In the genomic region with DNA sequence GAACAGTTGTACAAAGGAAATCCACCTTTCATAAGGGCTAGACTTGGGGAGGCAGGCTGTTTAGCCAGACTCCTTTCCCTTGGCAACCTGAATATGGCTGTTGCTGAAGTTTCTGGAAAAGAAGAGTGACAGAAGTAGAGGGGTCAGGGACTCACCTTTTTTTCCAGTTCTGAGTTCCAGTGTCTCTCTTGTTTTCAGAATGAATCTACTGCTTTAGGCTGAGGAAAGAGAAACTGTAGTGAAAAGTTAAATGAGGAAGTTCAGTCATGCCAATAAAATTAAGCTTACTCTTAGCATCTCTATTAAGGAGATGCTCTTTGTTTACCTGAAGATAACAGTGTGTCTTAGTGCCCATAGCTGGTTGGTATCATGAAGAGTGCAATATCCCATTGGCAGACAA, we compare ENCODE assay signal across 19 mouse cellular contexts.
"Had no signal": no experiment of that assay in that cellular context is flagged by ENCODE, and none has a peak within 500 bp of the region (broad histone marks: within the 10 kb centered on the region; RNA-seq: fewer than 3 reads in every experiment).

No protein-coding gene starts in this region.

- H3K4me3 ChIP-seq: heart, embryonic 12.5 days; hindbrain, embryonic 13.5 days; kidney, embryonic 15.5 days; limb, embryonic 13.5 days; limb, embryonic 15.5 days; liver, embryonic 12.5 days had no signal

- ATAC-seq: hindbrain, embryonic 16.5 days; intestine, embryonic 16.5 days; liver, embryonic 12.5 days had no signal

- H3K27ac ChIP-seq: hindbrain, embryonic 13.5 days; kidney, embryonic 15.5 days; kidney, postnatal 0 days; limb, embryonic 13.5 days; limb, embryonic 15.5 days; liver, embryonic 12.5 days; liver, embryonic 14.5 days had no signal

- H3K4me1 ChIP-seq: hindbrain, embryonic 13.5 days had no signal

- H3K27me3 ChIP-seq: heart, embryonic 12.5 days; hindbrain, embryonic 13.5 days; kidney, embryonic 15.5 days; limb, embryonic 13.5 days; limb, embryonic 15.5 days; liver, embryonic 12.5 days had no signal

- H3K9me3 ChIP-seq: heart, embryonic 12.5 days; hindbrain, embryonic 13.5 days; kidney, embryonic 15.5 days; limb, embryonic 13.5 days; limb, embryonic 15.5 days; liver, embryonic 12.5 days had no signal

- H3K9ac ChIP-seq: heart, embryonic 12.5 days; hindbrain, embryonic 13.5 days; kidney, embryonic 15.5 days; limb, embryonic 13.5 days; limb, embryonic 15.5 days; liver, embryonic 12.5 days; liver, embryonic 14.5 days had no signal

- DNase-seq: gastrocnemius, postnatal 14 days; gastrocnemius, postnatal 36 days; kidney, adult 11 months; kidney, adult 2 months; kidney, adult 9 months; kidney, postnatal 14 days; layer of hippocampus, adult 9-11 months; layer of hippocampus, postnatal 36 days; left cerebral cortex, postnatal 4 days had no signal

- H3K4me2 ChIP-seq: heart, embryonic 12.5 days; hindbrain, embryonic 13.5 days; kidney, embryonic 15.5 days; limb, embryonic 13.5 days; limb, embryonic 15.5 days; liver, embryonic 12.5 days had no signal
